Mouse (Mus musculus): ENCODE results near the gene Lig3. TPM values are rescaled to one million over a fixed set of nuclear protein-coding genes. Genes with fewer than 3 reads are reported as not detected.

Gene Lig3
- polyA plus RNA-seq, 1 experiment from 2014 or later: 26.0 TPM

GRCm38 (mm10) chr11:82838511-82838910 is 57.6 kb downstream of the Lig3 start:
- ATAC-seq (ENCODE audit: low FRiP score) (no peak), DNase-seq (ENCODE audit: low spot score) (no peak)
- no peak overlapping the region for H3K4me3 ChIP-seq (replicated peaks; ENCODE audit: low read length)
- no peak overlapping the region for H3K4me2 ChIP-seq (replicated peaks)
- WGBS: 38% methylated on average over 5 of the region's 5 CpGs
- H3K9ac ChIP-seq: no peak overlapping the region
- H3K9me3 ChIP-seq (ENCODE audit: control insufficient read depth, low read length): no peaks in the 10 kb centered on the region
- no peaks in the 10 kb centered on the region for H3K27me3 ChIP-seq (ENCODE audit: control insufficient read depth, insufficient read depth, low read length)
- H3K4me1 ChIP-seq (replicated peaks; ENCODE audit: control insufficient read depth, insufficient read depth, low read length): peaks cover 4% of the 10 kb centered on the region; the same call in 1 of the 2 replicates
- no peak overlapping the region for H3K27ac ChIP-seq
- H3K36me3 ChIP-seq (replicated peaks; ENCODE audit: control insufficient read depth, insufficient read depth): no peaks in the 10 kb centered on the region

- Histone ChIP-seq H3K4me1 (replicated peaks; ENCODE audit: control insufficient read depth, insufficient read depth, low read length) (peaks cover 16% of the 10 kb centered on the region), H3K9ac (no peak overlapping the region), H3K4me3 (replicated peaks; ENCODE audit: low read length) (no peak overlapping the region), H3K27me3 (ENCODE audit: control insufficient read depth, insufficient read depth, low read length) (no peaks in the 10 kb centered on the region), H3K27ac (no peak overlapping the region), H3K9me3 (ENCODE audit: control insufficient read depth, low read length) (no peaks in the 10 kb centered on the region), H3K4me2 (replicated peaks) (0 out of 2 replicates have a peak overlapping the region, but pooled peaks have one; percentile 26), H3K36me3 (replicated peaks; ENCODE audit: control insufficient read depth, insufficient read depth) (no peaks in the 10 kb centered on the region)
- 67% methylated on average over 11 of the region's 11 CpGs for WGBS
- ATAC-seq (ENCODE audit: low FRiP score) (no peak), DNase-seq (ENCODE audit: low spot score) (no peak)
These were observed 64.0 kb downstream of the Lig3 start for GRCm38 (mm10) chr11:82844771-82845414.

GRCm38 (mm10) chr11:82845415-82846078 is 64.6 kb downstream of the Lig3 start:
- 30% methylated on average over 16 of the region's 16 CpGs for WGBS
- ATAC-seq (ENCODE audit: low FRiP score): no peak

GRCm38 (mm10) chr11:82846079-82846436 is 65.2 kb downstream of the Lig3 start:
- Histone ChIP-seq H3K9ac (peak overlapping the region; percentile 34), H3K36me3 (replicated peaks; ENCODE audit: control insufficient read depth, insufficient read depth) (no peaks in the 10 kb centered on the region), H3K9me3 (ENCODE audit: control insufficient read depth, low read length) (no peaks in the 10 kb centered on the region), H3K27ac (peak overlapping the region; percentile 30; the same call in 1 of the 2 replicates), H3K4me2 (replicated peaks) (peak overlapping the region; percentile 26), H3K4me3 (replicated peaks; ENCODE audit: low read length) (no peak overlapping the region), H3K27me3 (ENCODE audit: control insufficient read depth, insufficient read depth, low read length) (no peaks in the 10 kb centered on the region), H3K4me1 (replicated peaks; ENCODE audit: control insufficient read depth, insufficient read depth, low read length) (peaks cover 22% of the 10 kb centered on the region)
- 48% methylated on average over 4 of the region's 4 CpGs for WGBS
- ATAC-seq (ENCODE audit: low FRiP score): no peak
- DNase-seq (ENCODE audit: low spot score): no peak

More at GRCm38 (mm10) chr11:82845415-82846078, 64.6 kb downstream of the Lig3 start:
- H3K27ac ChIP-seq: peak overlapping the region; percentile 30; the same call in 1 of the 2 replicates
- H3K9me3 ChIP-seq (ENCODE audit: control insufficient read depth, low read length): no peaks in the 10 kb centered on the region
- no peak for DNase-seq (ENCODE audit: low spot score)
- H3K36me3 ChIP-seq (replicated peaks; ENCODE audit: control insufficient read depth, insufficient read depth): no peaks in the 10 kb centered on the region
- peak overlapping the region; percentile 34 for H3K9ac ChIP-seq
- peak overlapping the region; percentile 26 for H3K4me2 ChIP-seq (replicated peaks)
- peaks cover 22% of the 10 kb centered on the region for H3K4me1 ChIP-seq (replicated peaks; ENCODE audit: control insufficient read depth, insufficient read depth, low read length)
- no peaks in the 10 kb centered on the region for H3K27me3 ChIP-seq (ENCODE audit: control insufficient read depth, insufficient read depth, low read length)
- 0 out of 2 replicates have a peak overlapping the region, but pooled peaks have one; percentile 11 for H3K4me3 ChIP-seq (replicated peaks; ENCODE audit: low read length)

GRCm38 (mm10) chr11:82846938-82847337 is 66.0 kb downstream of the Lig3 start:
- WGBS: 76% methylated on average over 3 of the region's 3 CpGs
- ATAC-seq (ENCODE audit: low FRiP score): no peak
- peaks cover 22% of the 10 kb centered on the region for H3K4me1 ChIP-seq (replicated peaks; ENCODE audit: control insufficient read depth, insufficient read depth, low read length)

GRCm38 (mm10) chr11:82847571-82848000 is 66.7 kb downstream of the Lig3 start:
- H3K4me3 ChIP-seq (replicated peaks; ENCODE audit: low read length): no peak overlapping the region
- 26% methylated on average over 6 of the region's 6 CpGs for WGBS
- H3K4me2 ChIP-seq (replicated peaks): no peak overlapping the region
- ATAC-seq (ENCODE audit: low FRiP score) (no peak), DNase-seq (ENCODE audit: low spot score) (no peak)
- no peaks in the 10 kb centered on the region for H3K9me3 ChIP-seq (ENCODE audit: control insufficient read depth, low read length)
- peaks cover 22% of the 10 kb centered on the region for H3K4me1 ChIP-seq (replicated peaks; ENCODE audit: control insufficient read depth, insufficient read depth, low read length)
- no peak overlapping the region for H3K9ac ChIP-seq
- no peaks in the 10 kb centered on the region for H3K36me3 ChIP-seq (replicated peaks; ENCODE audit: control insufficient read depth, insufficient read depth)
- H3K27ac ChIP-seq: no peak overlapping the region
- no peaks in the 10 kb centered on the region for H3K27me3 ChIP-seq (ENCODE audit: control insufficient read depth, insufficient read depth, low read length)

More at GRCm38 (mm10) chr11:82846938-82847337, 66.0 kb downstream of the Lig3 start:
- H3K9ac ChIP-seq: no peak overlapping the region
- no peak overlapping the region for H3K4me3 ChIP-seq (replicated peaks; ENCODE audit: low read length)
- no peaks in the 10 kb centered on the region for H3K36me3 ChIP-seq (replicated peaks; ENCODE audit: control insufficient read depth, insufficient read depth)
- H3K9me3 ChIP-seq (ENCODE audit: control insufficient read depth, low read length): no peaks in the 10 kb centered on the region
- H3K4me2 ChIP-seq (replicated peaks): no peak overlapping the region
- DNase-seq (ENCODE audit: low spot score): no peak
- H3K27ac ChIP-seq: no peak overlapping the region
- no peaks in the 10 kb centered on the region for H3K27me3 ChIP-seq (ENCODE audit: control insufficient read depth, insufficient read depth, low read length)

- Histone ChIP-seq H3K4me1 (replicated peaks; ENCODE audit: control insufficient read depth, insufficient read depth, low read length) (peaks cover 16% of the 10 kb centered on the region), H3K9ac (no peak overlapping the region), H3K27ac (peak overlapping the region; percentile 32; the same call in 1 of the 2 replicates), H3K4me3 (replicated peaks; ENCODE audit: low read length) (no peak overlapping the region), H3K36me3 (replicated peaks; ENCODE audit: control insufficient read depth, insufficient read depth) (no peaks in the 10 kb centered on the region), H3K4me2 (replicated peaks) (no peak overlapping the region), H3K27me3 (ENCODE audit: control insufficient read depth, insufficient read depth, low read length) (no peaks in the 10 kb centered on the region), H3K9me3 (ENCODE audit: control insufficient read depth, low read length) (no peaks in the 10 kb centered on the region)
- DNase-seq (ENCODE audit: low spot score) (no peak), ATAC-seq (ENCODE audit: low FRiP score) (no peak)
- 46% methylated on average over 5 of the region's 5 CpGs for WGBS
These were observed 69.4 kb downstream of the Lig3 start for GRCm38 (mm10) chr11:82850259-82850658.

GRCm38 (mm10) chr11:82852115-82852514 is 71.2 kb downstream of the Lig3 start:
- WGBS: 87% methylated on average over 11 of the region's 11 CpGs
- DNase-seq (ENCODE audit: low spot score): no peak
- peaks cover 6% of the 10 kb centered on the region for H3K4me1 ChIP-seq (replicated peaks; ENCODE audit: control insufficient read depth, insufficient read depth, low read length)
- ATAC-seq (ENCODE audit: low FRiP score): no peak
- H3K9me3 ChIP-seq (ENCODE audit: control insufficient read depth, low read length): no peaks in the 10 kb centered on the region
- H3K36me3 ChIP-seq (replicated peaks; ENCODE audit: control insufficient read depth, insufficient read depth): no peaks in the 10 kb centered on the region
- no peak overlapping the region; the same call in 1 of the 2 replicates for H3K4me2 ChIP-seq (replicated peaks)
- H3K9ac ChIP-seq: no peak overlapping the region
- no peak overlapping the region for H3K4me3 ChIP-seq (replicated peaks; ENCODE audit: low read length)
- H3K27me3 ChIP-seq (ENCODE audit: control insufficient read depth, insufficient read depth, low read length): no peaks in the 10 kb centered on the region
- no peak overlapping the region for H3K27ac ChIP-seq

GRCm38 (mm10) chr11:82852540-82852939 is 71.6 kb downstream of the Lig3 start:
- ATAC-seq (ENCODE audit: low FRiP score): no peak
- WGBS: 85% methylated on average over 10 of the region's 10 CpGs
- H3K36me3 ChIP-seq (replicated peaks; ENCODE audit: control insufficient read depth, insufficient read depth): no peaks in the 10 kb centered on the region

More at GRCm38 (mm10) chr11:82852540-82852939, 71.6 kb downstream of the Lig3 start:
- Histone ChIP-seq H3K4me2 (replicated peaks) (no peak overlapping the region), H3K4me1 (replicated peaks; ENCODE audit: control insufficient read depth, insufficient read depth, low read length) (peaks cover 6% of the 10 kb centered on the region), H3K9ac (no peak overlapping the region), H3K27me3 (ENCODE audit: control insufficient read depth, insufficient read depth, low read length) (no peaks in the 10 kb centered on the region), H3K27ac (no peak overlapping the region), H3K9me3 (ENCODE audit: control insufficient read depth, low read length) (no peaks in the 10 kb centered on the region), H3K4me3 (replicated peaks; ENCODE audit: low read length) (no peak overlapping the region)
- DNase-seq (ENCODE audit: low spot score): no peak
